Mouse (Mus musculus): ENCODE results near the gene Hist1h4f. TPM values are rescaled to one million over a fixed set of nuclear protein-coding genes. Genes with fewer than 3 reads are reported as not detected.

Gene Hist1h4f
- not detected for polyA plus RNA-seq (2017; shearing (Covaris generic))

DNA sequence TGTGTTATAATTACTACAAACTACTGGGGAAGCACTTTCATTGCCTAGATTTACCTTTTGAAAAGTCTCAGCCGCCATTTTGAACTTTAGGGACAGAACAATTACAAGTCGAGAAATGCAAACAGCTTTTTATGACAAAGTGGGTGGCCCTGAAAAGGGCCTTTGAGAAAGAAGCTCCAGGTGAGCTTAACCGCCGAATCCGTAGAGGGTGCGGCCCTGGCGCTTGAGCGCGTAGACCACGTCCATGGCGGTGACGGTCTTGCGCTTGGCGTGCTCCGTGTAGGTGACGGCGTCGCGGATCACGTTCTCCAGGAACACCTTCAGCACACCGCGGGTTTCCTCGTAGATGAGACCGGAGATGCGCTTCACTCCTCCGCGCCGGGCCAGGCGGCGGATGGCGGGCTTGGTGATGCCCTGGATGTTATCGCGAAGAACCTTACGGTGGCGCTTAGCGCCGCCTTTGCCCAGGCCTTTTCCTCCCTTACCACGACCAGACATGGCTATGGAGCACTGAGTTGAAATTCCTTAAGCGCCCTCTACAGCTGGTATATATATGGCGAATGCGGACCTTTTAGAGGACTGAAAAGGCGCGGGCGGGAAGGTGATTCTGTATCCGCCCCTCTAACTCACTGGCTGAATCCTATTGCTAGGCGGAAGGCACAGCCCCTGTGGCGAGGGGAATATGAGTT, at the start of gene Hist1h4f:
Gene Hist1h4f (minus strand): TSS at position 503 of the 689 bp plus-strand sequence.

DNA sequence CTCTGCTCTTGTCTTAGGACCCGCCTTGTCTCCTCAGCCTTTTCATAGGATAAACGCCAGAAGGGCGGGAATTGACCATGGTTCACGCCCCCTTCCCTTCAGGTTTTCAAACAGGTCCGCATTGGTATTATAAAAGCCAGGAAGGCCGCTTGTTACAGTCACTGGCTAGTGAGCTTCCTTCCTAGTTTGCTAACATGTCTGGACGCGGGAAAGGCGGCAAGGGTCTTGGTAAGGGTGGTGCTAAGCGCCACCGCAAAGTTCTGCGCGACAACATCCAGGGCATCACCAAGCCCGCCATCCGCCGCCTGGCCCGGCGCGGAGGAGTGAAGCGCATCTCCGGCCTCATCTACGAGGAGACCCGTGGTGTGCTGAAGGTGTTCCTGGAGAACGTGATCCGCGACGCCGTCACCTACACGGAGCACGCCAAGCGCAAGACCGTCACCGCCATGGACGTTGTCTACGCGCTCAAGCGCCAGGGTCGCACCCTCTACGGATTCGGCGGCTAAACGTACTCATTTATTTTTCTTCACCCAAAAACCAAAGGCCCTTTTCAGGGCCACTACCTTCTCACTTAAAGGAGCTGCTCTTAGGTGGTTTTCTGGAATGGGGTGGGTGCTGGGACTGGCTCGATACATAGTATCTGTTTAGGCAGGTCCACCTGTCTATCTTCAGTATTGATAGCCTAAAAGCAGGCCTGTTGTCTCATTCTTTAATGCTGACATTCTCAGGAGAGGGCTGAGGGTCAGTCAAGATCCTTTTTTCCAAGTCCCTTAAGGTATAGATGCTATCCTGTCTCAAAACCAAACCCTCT, 30.2 kb upstream of the Hist1h4f start, which contains the start of gene Hist1h4d:
Gene Hist1h4d (plus strand): TSS at position 191 of the 811 bp plus-strand sequence.

GRCm38 (mm10) chr13:23575271-23575851, 23.9 kb upstream of the Hist1h4f start, which contains the start of gene Hist1h3d:
Hist1h3d (plus strand) TSS chr13:23575763.

GRCm38 (mm10) chr13:23573898-23574524, 22.6 kb upstream of the Hist1h4f start, which contains the start of the genes Hist1h2bf and Hist1h2ad:
Hist1h2bf (minus strand) TSS chr13:23574196.
Hist1h2ad (plus strand) TSS chr13:23574381.

GRCm38 (mm10) chr13:23571022-23571503, 19.6 kb upstream of the Hist1h4f start, which contains the start of the genes Hist1h2ae and Hist1h2bg:
Hist1h2ae (minus strand) TSS chr13:23571220.
Hist1h2bg (plus strand) TSS chr13:23571396.

DNA sequence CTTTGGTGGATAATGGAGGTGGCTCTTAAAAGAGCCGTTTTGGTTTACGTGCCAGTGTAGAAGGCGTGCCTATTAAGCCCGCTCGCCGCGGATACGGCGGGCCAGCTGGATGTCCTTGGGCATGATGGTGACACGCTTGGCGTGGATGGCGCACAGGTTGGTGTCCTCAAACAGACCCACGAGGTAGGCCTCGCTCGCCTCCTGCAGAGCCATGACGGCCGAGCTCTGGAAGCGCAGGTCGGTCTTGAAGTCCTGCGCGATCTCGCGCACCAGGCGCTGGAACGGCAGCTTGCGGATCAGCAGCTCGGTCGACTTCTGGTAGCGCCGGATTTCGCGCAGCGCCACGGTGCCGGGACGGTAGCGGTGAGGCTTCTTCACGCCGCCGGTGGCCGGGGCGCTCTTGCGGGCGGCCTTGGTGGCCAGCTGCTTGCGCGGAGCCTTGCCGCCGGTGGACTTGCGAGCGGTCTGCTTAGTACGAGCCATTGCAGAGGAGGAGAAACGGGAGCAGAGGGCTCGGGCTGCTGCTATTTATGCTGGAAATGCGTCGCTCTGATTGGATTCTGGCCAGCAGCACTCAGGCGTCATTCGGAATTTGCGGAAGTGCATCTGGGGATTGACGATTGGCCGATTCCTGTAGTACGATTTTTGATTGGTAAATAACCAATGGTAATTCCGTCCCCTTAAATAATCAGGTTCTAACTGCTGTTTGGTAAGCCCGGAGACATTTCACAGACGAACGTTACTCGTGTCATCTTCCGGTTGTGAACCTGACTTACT, 10.6 kb upstream of the Hist1h4f start, which contains the start of gene Hist1h3e:
Gene Hist1h3e (minus strand): TSS at position 487 of the 777 bp plus-strand sequence.

DNA sequence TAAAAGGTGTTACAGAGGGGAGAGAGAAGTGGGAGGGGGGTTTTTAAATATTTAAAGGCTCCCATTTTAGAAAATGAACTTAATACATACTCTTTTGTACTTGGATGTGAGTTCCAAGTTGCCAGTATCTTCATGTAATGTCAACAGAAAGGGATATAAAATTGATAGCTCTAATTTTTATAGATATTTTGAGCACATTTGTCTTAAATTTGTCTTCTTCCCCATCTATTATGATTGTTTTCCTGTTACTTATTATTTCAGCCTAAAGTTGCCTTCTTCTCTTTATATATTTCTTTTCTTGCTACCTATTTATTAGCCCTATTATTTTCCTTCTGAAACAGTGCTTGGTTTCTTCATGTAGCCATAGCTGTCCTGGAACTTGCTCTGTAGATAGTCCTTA, 1.5 kb upstream of the Hist1h4f start, which contains the start of gene Hist1h1d:
Gene Hist1h1d (plus strand): TSS at position 301 of the 400 bp plus-strand sequence.

GRCm38 (mm10) chr13:23543965-23544786, 7.3 kb downstream of the Hist1h4f start, which contains the start of gene Hist1h3f:
Hist1h3f (plus strand) TSS chr13:23544052.

GRCm38 (mm10) chr13:23542999-23543607, 8.3 kb downstream of the Hist1h4f start, which contains the start of gene Hist1h2bh:
Hist1h2bh (minus strand) TSS chr13:23543392.

DNA sequence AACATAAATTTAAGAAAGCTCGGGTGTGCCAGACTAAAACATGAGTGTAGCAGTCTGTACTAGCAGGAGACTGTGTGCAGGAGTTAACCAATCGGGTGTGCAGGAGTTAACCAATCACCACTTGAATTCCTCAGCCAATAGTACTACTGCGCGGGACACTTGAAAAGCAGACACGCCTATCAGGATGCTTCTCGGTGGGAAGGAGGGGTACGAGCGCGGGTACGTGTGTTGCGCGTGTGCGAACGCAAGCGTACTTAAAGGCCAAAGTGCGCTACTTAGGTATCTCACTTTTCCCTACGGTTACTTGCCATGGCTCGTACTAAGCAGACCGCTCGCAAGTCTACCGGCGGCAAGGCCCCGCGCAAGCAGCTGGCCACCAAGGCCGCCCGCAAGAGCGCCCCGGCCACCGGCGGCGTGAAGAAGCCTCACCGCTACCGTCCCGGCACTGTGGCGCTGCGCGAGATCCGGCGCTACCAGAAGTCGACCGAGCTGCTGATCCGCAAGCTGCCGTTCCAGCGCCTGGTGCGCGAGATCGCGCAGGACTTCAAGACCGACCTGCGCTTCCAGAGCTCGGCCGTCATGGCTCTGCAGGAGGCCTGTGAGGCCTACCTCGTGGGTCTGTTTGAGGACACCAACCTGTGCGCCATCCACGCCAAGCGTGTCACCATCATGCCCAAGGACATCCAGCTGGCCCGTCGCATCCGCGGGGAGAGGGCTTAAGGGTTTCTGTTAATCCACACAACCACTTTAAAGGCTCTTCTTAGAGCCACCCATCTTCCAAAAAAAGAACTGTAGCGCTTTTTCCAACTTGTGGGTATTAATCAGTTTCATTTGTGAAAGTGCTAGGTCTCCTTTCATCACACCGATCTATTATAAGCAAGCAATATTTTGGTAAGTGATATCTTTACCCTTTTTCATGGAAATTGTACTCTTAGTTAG, 16.0 kb downstream of the Hist1h4f start, which contains the start of gene Hist1h3g:
Gene Hist1h3g (plus strand): TSS at position 286 of the 939 bp plus-strand sequence.

GRCm38 (mm10) chr13:23533560-23534367, 17.7 kb downstream of the Hist1h4f start, which contains the start of gene Hist1h2af:
Hist1h2af (plus strand) TSS chr13:23533906.

DNA sequence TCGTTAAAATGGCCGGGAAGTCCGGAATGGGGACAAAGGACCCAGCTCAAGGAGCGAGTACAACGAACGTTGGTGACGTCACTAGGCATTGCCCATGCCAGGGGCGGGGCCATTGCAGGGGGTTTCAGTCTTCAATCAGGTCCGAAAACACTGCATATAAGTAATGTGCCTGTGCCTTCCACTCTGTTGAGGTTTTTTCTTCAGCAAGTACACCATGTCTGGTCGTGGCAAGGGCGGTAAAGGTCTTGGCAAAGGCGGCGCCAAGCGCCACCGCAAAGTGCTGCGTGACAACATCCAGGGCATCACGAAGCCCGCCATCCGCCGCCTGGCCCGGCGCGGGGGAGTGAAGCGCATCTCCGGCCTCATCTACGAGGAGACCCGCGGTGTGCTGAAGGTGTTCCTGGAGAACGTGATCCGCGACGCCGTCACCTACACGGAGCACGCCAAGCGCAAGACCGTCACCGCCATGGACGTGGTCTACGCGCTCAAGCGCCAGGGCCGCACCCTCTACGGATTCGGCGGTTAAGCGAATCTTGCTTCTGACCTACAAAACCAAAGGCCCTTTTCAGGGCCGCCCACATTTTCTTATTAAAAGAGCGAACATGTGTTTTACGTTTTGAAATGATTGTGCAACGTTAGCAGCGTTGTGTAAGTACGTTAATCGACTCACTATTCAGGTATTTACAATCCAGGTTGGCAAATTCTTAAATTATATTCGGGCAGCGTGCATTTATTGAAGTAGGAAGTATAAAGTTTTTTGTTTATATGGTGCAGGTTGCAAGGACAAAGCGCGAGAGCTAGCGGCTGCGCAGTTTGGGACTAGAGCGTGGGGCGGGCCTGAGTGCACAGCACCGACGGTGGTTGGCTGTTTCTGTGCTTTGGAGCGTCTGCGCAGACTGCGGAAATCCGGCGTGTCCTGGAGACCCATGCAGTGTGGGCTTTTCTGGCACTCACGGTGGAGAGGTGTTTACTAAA, 20.3 kb downstream of the Hist1h4f start, which contains the start of gene Hist1h4h:
Gene Hist1h4h (plus strand): TSS at position 150 of the 975 bp plus-strand sequence.

Measured in effector memory CD4-positive, alpha-beta T cell, adult 7 months (primary cell).